Mouse (Mus musculus) liver, embryonic 11.5 days (tissue): Measurements from ENCODE around the gene Mtm1. TPM values are rescaled to one million over a fixed set of nuclear protein-coding genes. Genes with fewer than 3 reads are reported as not detected.

Experiments used
- ATAC-seq: fragments of 200-750 bp; cut with Nextera tagmentation; replicated peaks from 2 replicates; pipeline ENCODE4 v1.8.0; 2017; ENCODE audit warnings: moderate number of reproducible peaks, mild to moderate bottlenecking, moderate TSS enrichment, moderate library complexity; ENCODE audit not compliant: low FRiP score
- DNase-seq: peaks from one replicate; pipeline ENCODE4 v3.0.0-alpha.2; 2017; ENCODE audit warnings: low spot score
- H3K27ac ChIP-seq: fragments of 300-500 bp; sonication (generic); 2 replicates; pipeline ENCODE4 v1.5.1; 2014; ENCODE audit warnings: mild to moderate bottlenecking, low read depth, low read length, control low read depth
- H3K27me3 ChIP-seq: fragments of 300-500 bp; sonication (generic); replicated peaks from 2 replicates; pipeline ENCODE4 v1.6.1; 2014; ENCODE audit warnings: low read length, mixed read lengths; ENCODE audit not compliant: control insufficient read depth, insufficient read depth
- H3K36me3 ChIP-seq: fragments of 300-500 bp; sonication (generic); 2 replicates; pipeline ENCODE4 v1.6.1; 2014; ENCODE audit warnings: mild to moderate bottlenecking, low read length, moderate library complexity, mixed read lengths; ENCODE audit not compliant: control insufficient read depth, insufficient read depth
- H3K4me1 ChIP-seq: fragments of 300-500 bp; sonication (generic); replicated peaks from 2 replicates; pipeline ENCODE4 v1.6.1; 2014; ENCODE audit warnings: low read length, mixed read lengths; ENCODE audit not compliant: control insufficient read depth, insufficient read depth
- H3K4me2 ChIP-seq: fragments of 300-500 bp; sonication (generic); 2 replicates; pipeline ENCODE4 v1.6.1; 2014; ENCODE audit warnings: mild to moderate bottlenecking, control low read depth, moderate library complexity
- H3K4me3 ChIP-seq: fragments of 300-500 bp; sonication (generic); 2 replicates; pipeline ENCODE4 v1.5.1; 2014; ENCODE audit warnings: low read depth, low read length, control low read depth
- H3K9ac ChIP-seq: fragments of 300-500 bp; sonication (generic); 2 replicates; pipeline ENCODE4 v1.6.1; 2014; ENCODE audit warnings: low read depth, low read length, control low read depth
- H3K9me3 ChIP-seq: fragments of 300-500 bp; sonication (generic); 2 replicates; pipeline ENCODE4 v1.6.1; 2016; ENCODE audit warnings: low read length, inconsistent platforms, mixed read lengths; ENCODE audit not compliant: control insufficient read depth
- WGBS: fragments of 180-500 bp; shearing (Covaris S2); extraction: QIAGEN DNeasy Blood & Tissue Kit; methylation state at CpG from one replicate; pipeline ENCODE4 v1.1.7; 2014; 5-methylcytosine and 5-hydroxymethylcytosine counted together
- polyA plus RNA-seq: library from polyadenylated mRNA; unstranded; fragments of >200 nt; fragmentation: Nextera tagmentation; extraction: Ambion mirVana; gene quantifications from 2 replicates; pipeline ENCODE4 v1.2.1, GENCODE M21; 2014

Gene Mtm1
- 4.6 and 4.8 TPM in 2 replicates for polyA plus RNA-seq

DNA sequence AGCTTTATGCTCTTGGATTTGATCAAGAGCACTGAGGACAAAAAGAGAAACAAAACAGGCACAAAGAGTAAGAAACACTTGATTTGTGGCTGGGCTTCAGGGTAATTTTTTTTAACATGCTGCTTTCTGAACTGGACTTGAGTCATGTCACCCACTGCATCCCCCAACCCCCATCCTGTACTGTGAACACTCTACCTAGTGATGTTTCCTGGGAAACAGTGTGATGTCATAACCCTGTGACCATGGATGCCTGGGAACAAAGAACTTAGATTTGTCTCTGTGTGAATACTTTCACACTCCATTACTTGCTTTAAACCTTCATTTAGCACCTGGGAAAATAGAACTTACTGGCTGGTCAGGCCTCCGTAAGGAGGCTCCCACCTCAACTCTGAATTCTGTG lies at the start of gene Mtm1:
Gene Mtm1 (plus strand): TSS at position 301 of the 400 bp plus-strand sequence.
- Histone ChIP-seq H3K4me3 (no peak within 1 kb of the TSS), H3K27me3 (peaks cover 3% of the 10 kb centered on the region; the same call in 1 of the 2 replicates), H3K4me2 (no peak within 1 kb of the TSS), H3K36me3 (no peaks in the 10 kb centered on the region), H3K9ac (no peak within 1 kb of the TSS), H3K9me3 (no peaks in the 10 kb centered on the region), H3K27ac (no peak within 1 kb of the TSS), H3K4me1 (no peaks in the 10 kb centered on the region)
- DNase-seq: no peak
- WGBS: 83% methylated on average over 1 of the region's 1 CpGs
- ATAC-seq: no peak

GRCm38 (mm10) chrX:71181526-71181925 lies 29.0 kb upstream of the Mtm1 start:
- Histone ChIP-seq H3K9ac (no peak overlapping the region), H3K27ac (no peak overlapping the region), H3K27me3 (peaks cover 4% of the 10 kb centered on the region; the same call in 1 of the 2 replicates), H3K4me3 (no peak overlapping the region), H3K4me2 (no peak overlapping the region), H3K9me3 (no peaks in the 10 kb centered on the region), H3K36me3 (no peaks in the 10 kb centered on the region), H3K4me1 (no peaks in the 10 kb centered on the region)
- ATAC-seq (no peak), DNase-seq (no peak)
- 74% methylated on average over 3 of the region's 3 CpGs for WGBS

- no peaks in the 10 kb centered on the region for H3K36me3 ChIP-seq
- H3K27me3 ChIP-seq: peaks cover 4% of the 10 kb centered on the region; the same call in 1 of the 2 replicates
- H3K9me3 ChIP-seq: no peaks in the 10 kb centered on the region
- 96% methylated on average over 4 of the region's 4 CpGs for WGBS
- no peaks in the 10 kb centered on the region for H3K4me1 ChIP-seq
- H3K4me3 ChIP-seq: no peak overlapping the region
- no peak for ATAC-seq
- no peak overlapping the region for H3K4me2 ChIP-seq
- no peak for DNase-seq
- H3K9ac ChIP-seq: no peak overlapping the region
- no peak overlapping the region for H3K27ac ChIP-seq
These were observed 26.9 kb upstream of the Mtm1 start for GRCm38 (mm10) chrX:71183671-71184070.

- WGBS: 86% methylated on average over 1 of the region's 1 CpGs
- H3K36me3 ChIP-seq: no peaks in the 10 kb centered on the region
- no peaks in the 10 kb centered on the region for H3K9me3 ChIP-seq
- peaks cover 4% of the 10 kb centered on the region; the same call in 1 of the 2 replicates for H3K27me3 ChIP-seq
- H3K27ac ChIP-seq: no peak overlapping the region
- H3K4me2 ChIP-seq: no peak overlapping the region
- no peak for ATAC-seq
- H3K4me1 ChIP-seq: no peaks in the 10 kb centered on the region
- no peak for DNase-seq
- no peak overlapping the region for H3K9ac ChIP-seq
- no peak overlapping the region for H3K4me3 ChIP-seq
These were observed 24.2 kb upstream of the Mtm1 start for GRCm38 (mm10) chrX:71186396-71186795.

DNA sequence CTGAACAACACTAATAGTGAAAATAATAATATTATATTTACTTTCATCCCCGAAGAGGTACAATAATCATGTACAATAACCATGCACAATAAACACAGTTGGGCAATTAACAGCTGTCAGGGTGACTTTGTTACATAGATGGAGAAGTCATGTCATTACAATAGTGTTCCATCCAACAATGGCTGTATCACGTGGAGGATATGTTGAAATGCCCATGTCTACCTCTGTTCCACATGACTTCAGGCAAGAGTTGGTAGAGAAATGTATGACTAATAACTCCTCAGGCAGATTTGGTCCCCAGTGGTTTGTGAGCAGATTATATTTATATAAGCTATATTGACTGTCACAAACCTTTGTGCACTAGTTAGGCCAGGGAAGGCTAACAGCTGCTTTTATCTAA lies 5.8 kb upstream of the Mtm1 start:
- no peaks in the 10 kb centered on the region for H3K9me3 ChIP-seq
- no peak overlapping the region for H3K9ac ChIP-seq
- no peaks in the 10 kb centered on the region for H3K36me3 ChIP-seq
- no peaks in the 10 kb centered on the region for H3K4me1 ChIP-seq
- H3K4me2 ChIP-seq: no peak overlapping the region
- ATAC-seq: no peak
- no peak overlapping the region for H3K27ac ChIP-seq
- no peak for DNase-seq
- WGBS: 72% methylated on average over 2 of the region's 2 CpGs
- no peaks in the 10 kb centered on the region; the same call in 1 of the 2 replicates for H3K27me3 ChIP-seq
- H3K4me3 ChIP-seq: no peak overlapping the region

DNA sequence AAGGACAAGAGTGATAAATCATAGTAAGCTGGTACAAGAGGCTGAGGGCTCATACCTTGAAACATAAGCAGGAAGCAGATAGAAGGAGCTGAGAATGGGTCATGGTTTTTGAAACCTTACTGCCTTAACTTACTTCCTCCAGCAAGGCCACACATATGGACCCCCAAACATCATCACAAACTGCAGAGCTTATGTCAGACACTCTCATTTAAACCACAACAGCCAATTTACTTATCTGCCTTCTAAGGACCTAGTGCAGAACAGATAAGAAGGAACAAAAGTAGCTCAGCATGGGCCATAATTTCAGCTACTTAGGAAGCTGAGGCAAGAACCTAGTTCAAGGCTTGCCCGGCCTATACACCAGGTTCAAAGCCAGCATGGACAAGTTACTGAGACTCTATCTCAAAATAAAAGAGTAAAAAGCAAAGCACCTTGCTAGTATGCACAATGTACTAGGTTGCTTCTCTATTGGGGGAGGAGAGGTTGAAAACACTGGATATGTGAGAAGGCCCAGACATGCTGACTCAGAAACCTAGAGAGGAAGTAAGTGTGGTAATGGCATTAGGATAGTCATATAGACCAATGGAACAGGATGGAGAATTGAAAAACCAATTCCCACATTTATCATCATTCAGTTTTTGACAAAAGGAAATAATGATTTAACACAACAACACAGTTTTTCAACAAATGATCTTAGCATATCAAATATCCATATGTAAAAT lies 4.6 kb upstream of the Mtm1 start:
- DNase-seq (no peak), ATAC-seq (no peak)
- Histone ChIP-seq H3K9ac (no peak overlapping the region), H3K9me3 (no peaks in the 10 kb centered on the region), H3K27ac (no peak overlapping the region), H3K4me3 (no peak overlapping the region), H3K36me3 (no peaks in the 10 kb centered on the region), H3K27me3 (no peaks in the 10 kb centered on the region; the same call in 1 of the 2 replicates), H3K4me1 (no peaks in the 10 kb centered on the region), H3K4me2 (no peak overlapping the region)
- 73% methylated on average over 1 of the region's 1 CpGs for WGBS

DNA sequence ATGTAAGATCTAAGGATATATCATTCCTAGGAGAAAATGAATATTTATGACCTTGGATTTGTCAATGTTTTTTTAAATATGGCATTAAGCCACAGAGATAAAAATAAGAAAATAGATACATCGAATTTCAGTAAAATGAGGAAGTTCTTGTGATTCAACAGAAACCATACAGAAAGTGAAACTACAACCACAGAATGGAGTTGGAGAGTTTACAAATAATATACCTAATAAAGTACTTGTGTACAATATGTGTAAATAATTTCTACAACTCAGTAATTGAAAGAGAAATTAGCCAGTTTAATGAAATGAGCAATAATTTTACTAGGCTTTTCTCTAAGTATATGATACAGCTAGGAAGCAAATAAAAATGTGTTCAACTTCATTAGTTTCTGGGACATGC lies 4.0 kb upstream of the Mtm1 start:
- WGBS: 44% methylated on average over 1 of the region's 1 CpGs
- DNase-seq: no peak
- H3K4me1 ChIP-seq: no peaks in the 10 kb centered on the region

GRCm38 (mm10) chrX:71212911-71213310 lies 2.3 kb downstream of the Mtm1 start:
- Histone ChIP-seq H3K4me1 (no peaks in the 10 kb centered on the region), H3K9me3 (no peaks in the 10 kb centered on the region), H3K36me3 (no peaks in the 10 kb centered on the region), H3K27ac (no peak overlapping the region), H3K27me3 (peaks cover 3% of the 10 kb centered on the region; the same call in 1 of the 2 replicates), H3K4me2 (no peak overlapping the region), H3K4me3 (no peak overlapping the region), H3K9ac (no peak overlapping the region)
- 80% methylated on average over 4 of the region's 4 CpGs for WGBS
- DNase-seq (no peak), ATAC-seq (no peak)

More for the DNA sequence above, 4.0 kb upstream of the Mtm1 start:
- H3K27me3 ChIP-seq: no peaks in the 10 kb centered on the region; the same call in 1 of the 2 replicates
- no peak overlapping the region for H3K4me2 ChIP-seq
- no peaks in the 10 kb centered on the region for H3K36me3 ChIP-seq
- H3K9me3 ChIP-seq: no peaks in the 10 kb centered on the region
- no peak overlapping the region for H3K27ac ChIP-seq
- no peak for ATAC-seq
- H3K9ac ChIP-seq: no peak overlapping the region
- H3K4me3 ChIP-seq: no peak overlapping the region
